Mouse (Mus musculus) stomach, postnatal 0 days (tissue): ENCODE data around the gene Cxcr1. TPM values are rescaled to one million over a fixed set of nuclear protein-coding genes. Genes with fewer than 3 reads are reported as not detected.

Experiments
- ATAC-seq: fragments of 200-750 bp; cut with Nextera tagmentation; 2 replicates; pipeline ENCODE4 v1.8.0; 2017; ENCODE audit not compliant: low FRiP score, low TSS enrichment
- DNase-seq: peaks from one replicate; pipeline ENCODE4 v3.0.0-alpha.2; 2016; ENCODE audit warnings: low spot score
- H3K27ac ChIP-seq: fragments of 300-500 bp; sonication (generic); replicated peaks from 2 replicates; pipeline ENCODE4 v1.5.1; 2014; ENCODE audit warnings: mild to moderate bottlenecking, control low read depth
- H3K27me3 ChIP-seq: fragments of 300-500 bp; sonication (generic); 2 replicates; pipeline ENCODE4 v1.6.1; 2014; ENCODE audit warnings: low read length; ENCODE audit not compliant: control insufficient read depth, insufficient read depth
- H3K36me3 ChIP-seq: fragments of 300-500 bp; sonication (generic); 2 replicates; pipeline ENCODE4 v1.6.1; 2014; ENCODE audit warnings: low read length, mixed read lengths; ENCODE audit not compliant: control insufficient read depth, insufficient read depth
- H3K4me1 ChIP-seq: fragments of 300-500 bp; sonication (generic); replicated peaks from 2 replicates; pipeline ENCODE4 v1.6.1; 2014; ENCODE audit warnings: antibody characterized with exemption; ENCODE audit not compliant: control insufficient read depth, insufficient read depth
- H3K4me2 ChIP-seq: fragments of 300-500 bp; sonication (generic); replicated peaks from 2 replicates; pipeline ENCODE4 v1.6.1; 2014; ENCODE audit warnings: low read depth, mild to moderate bottlenecking, control low read depth, moderate library complexity
- H3K4me3 ChIP-seq: fragments of 300-500 bp; sonication (generic); 2 replicates; pipeline ENCODE4 v1.5.1; 2014; ENCODE audit warnings: low read depth, low read length, control low read depth
- H3K9ac ChIP-seq: fragments of 300-500 bp; sonication (generic); 2 replicates; pipeline ENCODE4 v1.6.1; 2014; ENCODE audit warnings: mild to moderate bottlenecking, low read length, control low read depth, mixed read lengths
- H3K9me3 ChIP-seq: fragments of 300-500 bp; sonication (generic); 2 replicates; pipeline ENCODE4 v1.6.1; 2016; ENCODE audit warnings: low read length; ENCODE audit not compliant: control insufficient read depth
- CTCF ChIP-seq: IDR thresholded peaks from 2 replicates; pipeline ENCODE4 v1.5.1; 2016; ENCODE audit warnings: antibody characterized with exemption, low read depth, mild to moderate bottlenecking, moderate library complexity
- EP300 ChIP-seq: optimal IDR thresholded peaks from 2 replicates; pipeline ENCODE3; 2016; ENCODE audit warnings: antibody characterized with exemption
- WGBS: fragments of 180-500 bp; shearing (Covaris S2); extraction: QIAGEN DNeasy Blood & Tissue Kit; methylation state at CpG from one replicate; pipeline ENCODE4 v1.1.7; 2014; 5-methylcytosine and 5-hydroxymethylcytosine counted together
- polyA plus RNA-seq: library from polyadenylated mRNA; unstranded; fragments of >200 nt; fragmentation: Nextera tagmentation; extraction: Ambion mirVana; gene quantifications from 2 replicates; pipeline ENCODE4 v1.2.1, GENCODE M21; 2015

Gene Cxcr1
- polyA plus RNA-seq, 1 experiment from 2014 or later = 0.08 TPM

- no peak overlapping the region for H3K9ac ChIP-seq
- no peaks in the 10 kb centered on the region for H3K4me1 ChIP-seq
- peak; percentile 21; the same call in 1 of the 2 replicates for ATAC-seq
- DNase-seq = peak; percentile 9
- H3K27ac ChIP-seq = no peak overlapping the region
- H3K4me3 ChIP-seq = no peak overlapping the region
- no peak overlapping the region for H3K4me2 ChIP-seq
- no peaks in the 10 kb centered on the region for H3K36me3 ChIP-seq
- H3K27me3 ChIP-seq = no peaks in the 10 kb centered on the region
- TF ChIP-seq EP300 = no peak
- no peak for TF ChIP-seq CTCF
- 65% methylated on average over 14 of the region's 14 CpGs for WGBS
- H3K9me3 ChIP-seq = no peaks in the 10 kb centered on the region
These were observed 38.0 kb downstream of the Cxcr1 start for GRCm38 (mm10) chr1:74156381-74156910.

DNA sequence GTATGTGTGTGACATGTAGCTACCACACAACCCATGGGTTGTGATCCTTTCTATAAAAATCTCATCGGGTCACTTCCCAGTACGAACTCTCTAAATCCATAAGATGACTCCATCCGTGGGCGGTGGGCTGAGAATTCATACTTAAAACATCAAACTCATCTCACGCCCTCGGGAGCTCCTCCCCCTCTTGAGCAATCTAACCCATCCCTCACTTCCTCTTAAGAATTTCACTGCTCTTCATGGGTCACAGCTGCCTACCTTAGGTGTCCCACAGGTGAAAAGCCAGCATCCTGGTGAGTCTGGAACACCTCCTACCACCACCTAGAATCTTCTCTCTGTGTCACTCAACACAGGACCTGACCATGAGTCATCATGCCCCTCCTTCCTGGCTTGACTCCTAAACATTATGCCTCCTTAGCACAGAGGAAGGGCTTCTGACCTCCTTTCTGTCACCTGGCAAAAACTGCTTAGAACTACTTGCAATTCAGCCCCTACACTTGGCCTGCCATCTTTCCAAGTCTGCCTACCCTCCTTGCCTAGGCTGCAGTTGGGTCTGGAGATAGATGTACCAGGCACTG lies 38.9 kb downstream of the Cxcr1 start:
- Histone ChIP-seq H3K4me2 (no peak overlapping the region), H3K9ac (no peak overlapping the region), H3K36me3 (no peaks in the 10 kb centered on the region), H3K9me3 (no peaks in the 10 kb centered on the region), H3K27ac (no peak overlapping the region), H3K4me1 (no peaks in the 10 kb centered on the region), H3K4me3 (no peak overlapping the region), H3K27me3 (no peaks in the 10 kb centered on the region)
- DNase-seq (peak; percentile 12), ATAC-seq (peak; percentile 61; the same call in 1 of the 2 replicates)
- 74% methylated on average over 6 of the region's 6 CpGs for WGBS
- no peak for TF ChIP-seq EP300
- TF ChIP-seq CTCF = no peak

DNA sequence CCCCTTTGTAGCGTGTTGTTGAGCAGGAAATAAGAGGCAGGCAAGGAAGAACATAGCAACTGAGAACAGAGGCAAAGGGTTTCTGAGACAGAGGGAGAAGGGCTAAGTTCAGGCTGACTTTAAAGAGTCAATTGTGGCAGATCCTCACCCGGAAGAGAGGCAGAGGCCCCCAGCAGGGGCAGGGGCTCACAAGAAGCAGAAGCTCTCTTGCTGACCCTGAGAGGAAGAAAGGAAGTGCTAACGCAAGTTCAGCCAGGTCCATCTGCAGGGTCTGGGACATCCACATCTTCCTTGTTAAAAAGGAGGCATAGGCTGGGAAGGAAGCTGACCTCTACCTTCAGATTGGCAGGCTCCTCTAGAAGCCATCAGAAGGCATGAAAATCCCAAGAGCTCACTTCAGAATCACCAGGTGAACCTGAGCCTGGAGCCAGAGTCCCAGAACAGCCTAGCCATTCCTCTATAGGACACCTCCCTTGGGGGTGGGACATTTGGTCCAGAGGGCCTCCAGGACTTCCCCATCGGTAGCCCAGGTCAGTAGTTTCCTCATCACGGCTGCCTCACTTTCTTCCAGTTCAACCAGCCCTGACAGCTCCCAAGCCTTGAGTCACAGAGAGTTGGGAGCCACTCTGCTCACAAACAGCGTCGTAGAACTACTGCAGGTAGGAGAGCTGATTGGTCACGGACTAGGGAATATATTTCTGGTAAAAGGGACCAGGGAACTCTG lies 40.8 kb downstream of the Cxcr1 start, which contains the start of gene Cxcr2:
TSS of gene Cxcr2 (plus strand) at position 529 of the 724 bp plus-strand sequence.
- H3K36me3 ChIP-seq = no peaks in the 10 kb centered on the region
- DNase-seq (peak; percentile 9), ATAC-seq (no peak)
- TF ChIP-seq CTCF (no peak), EP300 (no peak)
- H3K4me3 ChIP-seq = no peak within 1 kb of the TSS
- no peaks in the 10 kb centered on the region for H3K4me1 ChIP-seq
- no peaks in the 10 kb centered on the region for H3K9me3 ChIP-seq
- H3K27ac ChIP-seq = no peak within 1 kb of the TSS
- no peak within 1 kb of the TSS for H3K4me2 ChIP-seq
- 59% methylated on average over 8 of the region's 8 CpGs for WGBS
- H3K9ac ChIP-seq = no peak within 1 kb of the TSS
- H3K27me3 ChIP-seq = no peaks in the 10 kb centered on the region

GRCm38 (mm10) chr1:74151091-74151490 lies 43.3 kb downstream of the Cxcr1 start:
- no peaks in the 10 kb centered on the region for H3K36me3 ChIP-seq
- H3K9me3 ChIP-seq = no peaks in the 10 kb centered on the region
- TF ChIP-seq CTCF (no peak), EP300 (no peak)
- H3K4me3 ChIP-seq = no peak overlapping the region
- no peaks in the 10 kb centered on the region for H3K4me1 ChIP-seq
- H3K4me2 ChIP-seq = no peak overlapping the region
- no peak overlapping the region for H3K9ac ChIP-seq
- no peak for DNase-seq
- WGBS = 66% methylated on average over 3 of the region's 3 CpGs
- no peaks in the 10 kb centered on the region for H3K27me3 ChIP-seq
- no peak overlapping the region for H3K27ac ChIP-seq
- no peak for ATAC-seq

- H3K27ac ChIP-seq = no peak overlapping the region
- TF ChIP-seq EP300 (no peak), CTCF (no peak)
- no peak for ATAC-seq
- no peak overlapping the region for H3K9ac ChIP-seq
- no peak for DNase-seq
- H3K36me3 ChIP-seq = no peaks in the 10 kb centered on the region
- WGBS = 76% methylated on average over 3 of the region's 3 CpGs
- H3K27me3 ChIP-seq = no peaks in the 10 kb centered on the region
- no peaks in the 10 kb centered on the region for H3K9me3 ChIP-seq
- no peak overlapping the region for H3K4me3 ChIP-seq
- H3K4me2 ChIP-seq = no peak overlapping the region
- no peaks in the 10 kb centered on the region for H3K4me1 ChIP-seq
These were observed 44.3 kb downstream of the Cxcr1 start for GRCm38 (mm10) chr1:74150101-74150500.
